Mouse (Mus musculus) midbrain, postnatal 0 days (tissue): ENCODE measurements around the gene Dand5. TPM values are rescaled to one million over a fixed set of nuclear protein-coding genes. Genes with fewer than 3 reads are reported as not detected.

Source experiments
- ATAC-seq: fragments of 200-750 bp; cut with Nextera tagmentation; 2 replicates; pipeline ENCODE4 v1.8.0; 2017; ENCODE audit warnings: moderate number of reproducible peaks, mild to moderate bottlenecking, moderate TSS enrichment, moderate library complexity; ENCODE audit not compliant: low FRiP score
- DNase-seq: peaks from one replicate; pipeline ENCODE4 v3.0.0-alpha.2; 2015; ENCODE audit warnings: low spot score
- H3K27ac ChIP-seq: fragments of 300-500 bp; sonication (generic); 2 replicates; pipeline ENCODE4 v1.5.1; 2014; ENCODE audit warnings: low read depth, mild to moderate bottlenecking, low read length, mixed read lengths
- H3K27me3 ChIP-seq: fragments of 300-500 bp; sonication (generic); 2 replicates; pipeline ENCODE4 v1.6.1; 2014; ENCODE audit warnings: low read length, control low read depth, mixed read lengths; ENCODE audit not compliant: insufficient read depth
- H3K36me3 ChIP-seq: fragments of 300-500 bp; sonication (generic); 2 replicates; pipeline ENCODE4 v1.6.1; 2014; ENCODE audit warnings: low read length, control low read depth, mixed read lengths; ENCODE audit not compliant: insufficient read depth
- H3K4me1 ChIP-seq: fragments of 300-500 bp; sonication (generic); 2 replicates; pipeline ENCODE4 v1.6.1; 2014; ENCODE audit warnings: mild to moderate bottlenecking, control low read depth, antibody characterized with exemption, low read length, mixed read lengths; ENCODE audit not compliant: insufficient read depth
- H3K4me2 ChIP-seq: fragments of 300-500 bp; sonication (generic); 2 replicates; pipeline ENCODE4 v1.6.1; 2014; ENCODE audit warnings: low read depth, mild to moderate bottlenecking, low read length, mixed read lengths; ENCODE audit not compliant: poor library complexity, severe bottlenecking
- H3K4me3 ChIP-seq: fragments of 300-500 bp; sonication (generic); 2 replicates; pipeline ENCODE4 v1.5.1; 2014; ENCODE audit warnings: low read depth, mild to moderate bottlenecking, low read length, moderate library complexity
- H3K9ac ChIP-seq: fragments of 300-500 bp; sonication (generic); replicated peaks from 2 replicates; pipeline ENCODE4 v1.6.1; 2014; ENCODE audit warnings: mild to moderate bottlenecking, low read length, moderate library complexity, mixed read lengths; ENCODE audit not compliant: poor library complexity, severe bottlenecking
- H3K9me3 ChIP-seq: fragments of 300-500 bp; sonication (generic); 2 replicates; pipeline ENCODE4 v1.6.1; 2016; ENCODE audit warnings: low read length, control low read depth
- CTCF ChIP-seq: IDR thresholded peaks from 2 replicates; pipeline ENCODE4 v1.5.1; 2016; ENCODE audit warnings: antibody characterized with exemption, mild to moderate bottlenecking
- WGBS: fragments of 180-500 bp; shearing (Covaris S2); extraction: QIAGEN DNeasy Blood & Tissue Kit; methylation state at CpG from one replicate; pipeline ENCODE4 v1.1.7; 2014; 5-methylcytosine and 5-hydroxymethylcytosine counted together
- polyA plus RNA-seq: library from polyadenylated mRNA; unstranded; fragments of >200 nt; fragmentation: Nextera tagmentation; extraction: Ambion mirVana; gene quantifications from 2 replicates; pipeline ENCODE4 v1.2.1, GENCODE M21; 2015
- total RNA-seq: library from RNA; depleted of rRNA; stranded (reverse); fragments of >200 nt; gene quantifications from 2 replicates; pipeline ENCODE4 v1.2.3, GENCODE M21; 2014

Gene Dand5
- total and polyA plus RNA-seq, 2 experiments from 2014 or later, result 7.6 to 12.6 TPM

GRCm38 (mm10) chr8:84772628-84773027, 50.0 kb downstream of the Dand5 start:
- H3K36me3 ChIP-seq, result no peaks in the 10 kb centered on the region
- DNase-seq, result no peak
- H3K9me3 ChIP-seq, result no peaks in the 10 kb centered on the region
- 3% methylated on average over 3 of the region's 3 CpGs for WGBS
- H3K9ac ChIP-seq, result peak overlapping the region; percentile 29; the same call in 1 of the 2 replicates
- peak overlapping the region; percentile 54 for H3K4me2 ChIP-seq
- H3K4me3 ChIP-seq, result peak overlapping the region; percentile 30; the same call in 1 of the 2 replicates
- H3K27me3 ChIP-seq, result peaks cover 38% of the 10 kb centered on the region
- TF ChIP-seq CTCF, result no peak
- 0 out of 2 replicates have a peak, but pooled peaks cover 3% of the 10 kb centered on the region for H3K4me1 ChIP-seq
- H3K27ac ChIP-seq, result peak overlapping the region; percentile 68; the same call in 1 of the 2 replicates
- no peak for ATAC-seq

GRCm38 (mm10) chr8:84771941-84772378, 50.7 kb downstream of the Dand5 start:
- ATAC-seq, result no peak
- Histone ChIP-seq H3K4me1 (0 out of 2 replicates have a peak, but pooled peaks cover 3% of the 10 kb centered on the region), H3K4me2 (peak overlapping the region; percentile 54), H3K4me3 (peak overlapping the region; percentile 30), H3K9ac (no peak overlapping the region; the same call in 1 of the 2 replicates), H3K27me3 (peaks cover 35% of the 10 kb centered on the region), H3K27ac (peak overlapping the region; percentile 32), H3K36me3 (no peaks in the 10 kb centered on the region), H3K9me3 (no peaks in the 10 kb centered on the region)
- no peak for TF ChIP-seq CTCF
- WGBS, result 7% methylated on average over 34 of the region's 34 CpGs
- DNase-seq, result peak; percentile 64

GRCm38 (mm10) chr8:84771000-84771687, 51.5 kb downstream of the Dand5 start:
- Histone ChIP-seq H3K27ac (0 out of 2 replicates have a peak overlapping the region, but pooled peaks have one; percentile 32), H3K4me3 (peak overlapping the region; percentile 30), H3K4me2 (peak overlapping the region; percentile 54), H3K36me3 (no peaks in the 10 kb centered on the region), H3K27me3 (peaks cover 29% of the 10 kb centered on the region), H3K4me1 (0 out of 2 replicates have a peak, but pooled peaks cover 3% of the 10 kb centered on the region), H3K9ac (no peak overlapping the region), H3K9me3 (no peaks in the 10 kb centered on the region)
- no peak for TF ChIP-seq CTCF
- no peak for DNase-seq
- no peak for ATAC-seq
- WGBS, result 47% methylated on average over 5 of the region's 5 CpGs

- H3K9ac ChIP-seq, result no peak overlapping the region
- H3K36me3 ChIP-seq, result no peaks in the 10 kb centered on the region
- H3K4me3 ChIP-seq, result peak overlapping the region; percentile 30
- peaks cover 21% of the 10 kb centered on the region; the same call in 1 of the 2 replicates for H3K27me3 ChIP-seq
- no peak overlapping the region for H3K27ac ChIP-seq
- H3K4me2 ChIP-seq, result peak overlapping the region; percentile 54
- H3K4me1 ChIP-seq, result peaks cover 9% of the 10 kb centered on the region; the same call in 1 of the 2 replicates
- DNase-seq (no peak), ATAC-seq (no peak)
- no peaks in the 10 kb centered on the region for H3K9me3 ChIP-seq
- 42% methylated on average over 12 of the region's 12 CpGs for WGBS
- TF ChIP-seq CTCF, result no peak
These were observed 52.3 kb downstream of the Dand5 start for GRCm38 (mm10) chr8:84770100-84770953.

- no peaks in the 10 kb centered on the region for H3K9me3 ChIP-seq
- no peak for DNase-seq
- H3K4me2 ChIP-seq, result peak overlapping the region; percentile 54
- TF ChIP-seq CTCF, result no peak
- H3K36me3 ChIP-seq, result no peaks in the 10 kb centered on the region
- H3K4me1 ChIP-seq, result peaks cover 7% of the 10 kb centered on the region; the same call in 1 of the 2 replicates
- 0 out of 2 replicates have a peak, but pooled peaks cover 19% of the 10 kb centered on the region for H3K27me3 ChIP-seq
- H3K27ac ChIP-seq, result no peak overlapping the region
- H3K9ac ChIP-seq, result no peak overlapping the region
- no peak for ATAC-seq
- H3K4me3 ChIP-seq, result peak overlapping the region; percentile 8
- 82% methylated on average over 8 of the region's 8 CpGs for WGBS
These were observed 53.3 kb downstream of the Dand5 start for GRCm38 (mm10) chr8:84769324-84769723.
